Mouse (Mus musculus) left cerebral cortex, adult 8-10 months (tissue): ENCODE measurements around the gene Camta1. TPM values are rescaled to one million over a fixed set of nuclear protein-coding genes. Genes with fewer than 3 reads are reported as not detected.

Source experiments
- DNase-seq, 2 experiments: peaks; one replicate each; pipeline ENCODE4 v3.0.0; 2022; ENCODE audit warnings: low spot score in 2 of 2
- total RNA-seq, 4 experiments: library from RNA; stranded (reverse); gene quantifications; 2 replicates each; pipeline ENCODE4 v1.2.4; 2022

The Camta1 gene
- total RNA-seq, 4 experiments from 2014 or later: 236 to 263 (median 255) TPM

- no peak for DNase-seq
Observed at GRCm38 (mm10) chr4:151528436-151528835, 333.2 kb downstream of the Camta1 start.

- DNase-seq: no peak
Observed at GRCm38 (mm10) chr4:151527763-151528162, 333.9 kb downstream of the Camta1 start.

- no peak for DNase-seq
Observed at GRCm38 (mm10) chr4:151520103-151520502, 341.6 kb downstream of the Camta1 start.

GRCm38 (mm10) chr4:151519011-151519410 is 342.7 kb downstream of the Camta1 start:
- DNase-seq: no peak

GRCm38 (mm10) chr4:151516998-151517799 is 344.5 kb downstream of the Camta1 start:
- DNase-seq: no peak

- DNase-seq: no peak
Observed at GRCm38 (mm10) chr4:151515316-151515715, 346.4 kb downstream of the Camta1 start.

GRCm38 (mm10) chr4:151511092-151511491 is 350.6 kb downstream of the Camta1 start:
- DNase-seq: no peak

GRCm38 (mm10) chr4:151510417-151510816 is 351.3 kb downstream of the Camta1 start:
- no peak for DNase-seq

GRCm38 (mm10) chr4:151506701-151507100 is 355.0 kb downstream of the Camta1 start:
- DNase-seq: peak in 1 of 2 experiments; percentile 11

GRCm38 (mm10) chr4:151498481-151499276 is 363.0 kb downstream of the Camta1 start:
- DNase-seq: no peak

- DNase-seq: no peak
Observed at GRCm38 (mm10) chr4:151496581-151496980, 365.1 kb downstream of the Camta1 start.

- no peak for DNase-seq
Observed at GRCm38 (mm10) chr4:151495276-151495882, 366.3 kb downstream of the Camta1 start.

- DNase-seq: no peak
Observed at GRCm38 (mm10) chr4:151492786-151493185, 368.9 kb downstream of the Camta1 start.

- DNase-seq: no peak
Observed at GRCm38 (mm10) chr4:151483977-151484313, 377.7 kb downstream of the Camta1 start.

GRCm38 (mm10) chr4:151483299-151483976 is 378.2 kb downstream of the Camta1 start:
- DNase-seq: peak; percentile 31 to 42

GRCm38 (mm10) chr4:151480928-151481327 is 380.7 kb downstream of the Camta1 start:
- no peak for DNase-seq

- no peak for DNase-seq
Observed at GRCm38 (mm10) chr4:151477950-151478349, 383.7 kb downstream of the Camta1 start.

GRCm38 (mm10) chr4:151474895-151475470 is 386.7 kb downstream of the Camta1 start:
- DNase-seq: no peak

GRCm38 (mm10) chr4:151471886-151472285 is 389.8 kb downstream of the Camta1 start:
- DNase-seq: no peak

- no peak for DNase-seq
Observed at GRCm38 (mm10) chr4:151468381-151468780, 393.3 kb downstream of the Camta1 start.

GRCm38 (mm10) chr4:151458686-151459085 is 403.0 kb downstream of the Camta1 start:
- DNase-seq: no peak
